Mouse (Mus musculus): ENCODE data around the gene Nbr1.
A peak's percentile ranks its signal among the peaks of the same experiment; 100 is the strongest.

Nbr1 gene

DNA sequence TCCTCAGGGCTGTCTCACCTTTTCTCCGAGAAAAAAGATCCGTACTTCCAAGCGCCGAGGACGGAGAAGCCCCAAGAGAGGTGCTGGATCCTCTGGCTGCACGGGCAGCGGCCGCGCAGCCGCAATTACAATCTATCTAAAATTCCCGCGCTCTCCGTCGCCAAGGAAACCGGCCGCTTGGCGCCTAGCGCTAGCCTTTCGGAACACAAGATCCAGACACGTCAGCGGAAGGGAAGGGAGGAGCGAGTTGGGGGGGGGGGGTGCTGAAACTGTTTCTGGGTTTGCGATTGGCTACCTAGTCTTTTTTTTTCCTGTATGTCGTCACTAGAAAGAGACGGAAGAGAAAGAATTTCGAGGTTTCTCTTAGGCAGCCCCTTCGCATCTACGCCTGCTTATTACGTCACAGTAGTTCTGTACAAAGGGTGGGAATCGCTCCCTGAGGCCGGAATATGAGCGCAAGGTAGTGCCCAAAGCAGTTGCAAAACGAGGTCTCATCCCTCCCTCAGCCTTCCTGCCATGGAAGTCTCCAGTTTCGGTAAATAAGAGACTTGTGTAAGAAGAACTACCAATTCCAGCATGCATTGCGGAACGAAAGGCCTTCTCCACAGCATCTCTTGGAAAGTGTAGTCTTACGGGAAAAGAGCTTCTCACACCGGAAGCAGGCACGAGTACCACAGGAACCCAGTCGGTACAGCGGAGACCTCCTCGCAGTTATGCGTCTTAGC, at the start of gene Nbr1, which contains the start of gene Brca1:
Nbr1 (plus strand) TSS at position 399 of the 725 bp plus-strand sequence.
Brca1 (minus strand) TSS at position 205 of the 725 bp plus-strand sequence.
- peak; percentile 96 to 97 for DNase-seq

DNA sequence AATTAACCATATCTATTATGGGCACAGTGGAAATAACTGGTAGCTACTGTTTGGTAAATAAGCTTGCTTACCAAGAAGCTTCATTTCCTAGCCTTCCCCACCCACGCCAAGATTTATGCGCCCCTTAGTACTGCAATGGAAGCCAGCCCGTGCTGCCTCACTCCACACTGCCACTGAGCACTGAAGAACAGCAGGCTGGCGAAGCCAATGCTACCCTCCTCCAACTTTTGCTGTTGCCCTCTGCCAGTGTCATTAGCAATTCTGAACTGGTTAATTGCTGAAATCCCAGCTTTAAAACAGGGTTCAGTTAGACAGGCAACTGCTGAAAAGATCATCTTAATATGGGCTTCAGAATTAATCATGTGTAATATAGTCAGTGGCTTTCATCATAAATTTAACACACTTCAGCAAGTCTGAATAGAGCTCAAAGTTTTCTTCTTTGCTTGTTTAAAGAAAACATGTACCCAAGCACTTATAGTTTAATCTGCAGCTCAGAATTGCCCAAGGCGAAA, 45.6 kb upstream of the Nbr1 start:
- peak in 1 of 2 experiments; percentile 13 for DNase-seq

DNA sequence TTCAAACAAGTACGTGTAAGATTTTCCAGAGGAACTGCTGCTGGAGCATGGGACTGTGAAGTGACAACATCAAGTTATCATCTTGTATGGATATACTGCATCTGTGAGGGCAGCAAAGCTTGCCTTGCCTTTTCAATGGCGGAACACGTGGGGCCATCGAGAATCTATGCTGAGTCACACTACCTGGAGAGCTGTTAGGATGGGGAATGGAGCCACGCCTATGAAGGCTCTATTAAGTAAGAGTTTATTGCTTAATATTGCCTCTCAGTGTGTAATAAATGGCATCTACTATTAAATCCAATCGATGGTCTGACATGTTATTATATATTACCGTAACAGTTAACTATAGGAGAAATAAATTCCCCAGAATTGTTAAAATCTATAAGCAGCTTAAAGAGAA, 44.9 kb upstream of the Nbr1 start:
- DNase-seq = no peak

DNA sequence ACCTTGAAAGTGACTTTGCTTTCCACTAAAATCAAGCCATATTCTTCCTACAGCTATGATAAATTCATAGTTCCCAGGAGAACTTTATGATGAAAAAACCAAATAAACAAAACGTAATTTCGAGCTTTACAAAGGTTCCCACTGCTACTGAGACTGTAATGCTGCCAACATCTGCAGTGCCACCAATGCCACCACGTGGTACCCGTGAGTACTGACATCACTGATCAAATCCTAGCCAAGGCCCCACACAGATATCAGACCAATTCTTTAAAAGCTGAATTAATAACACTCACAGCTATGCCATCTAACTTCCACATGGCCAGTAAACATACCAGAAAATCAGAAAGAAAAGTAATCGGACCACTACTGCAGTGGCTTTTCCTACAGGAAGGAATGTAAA, 33.0 kb upstream of the Nbr1 start:
- peak; percentile 55 for DNase-seq

DNA sequence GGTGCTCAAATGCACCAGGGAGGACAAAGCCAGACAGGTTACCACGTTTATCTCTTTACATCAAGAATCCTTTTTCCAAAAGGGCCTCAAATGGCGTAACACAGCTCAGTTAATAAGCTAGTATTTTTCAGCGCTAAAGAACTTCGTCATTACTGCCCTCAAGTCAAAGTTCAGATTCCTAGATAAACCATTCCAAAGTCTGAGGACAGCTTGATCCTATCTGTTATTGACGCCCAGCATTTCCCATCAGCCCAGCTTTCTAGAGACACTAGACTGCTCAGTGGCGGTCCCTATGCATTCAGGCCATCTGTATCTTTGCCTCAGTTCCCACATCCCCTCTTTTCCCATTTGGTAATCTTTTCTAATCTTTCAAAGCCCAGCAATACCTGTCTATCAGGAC, 32.6 kb upstream of the Nbr1 start:
- no peak for DNase-seq

DNA sequence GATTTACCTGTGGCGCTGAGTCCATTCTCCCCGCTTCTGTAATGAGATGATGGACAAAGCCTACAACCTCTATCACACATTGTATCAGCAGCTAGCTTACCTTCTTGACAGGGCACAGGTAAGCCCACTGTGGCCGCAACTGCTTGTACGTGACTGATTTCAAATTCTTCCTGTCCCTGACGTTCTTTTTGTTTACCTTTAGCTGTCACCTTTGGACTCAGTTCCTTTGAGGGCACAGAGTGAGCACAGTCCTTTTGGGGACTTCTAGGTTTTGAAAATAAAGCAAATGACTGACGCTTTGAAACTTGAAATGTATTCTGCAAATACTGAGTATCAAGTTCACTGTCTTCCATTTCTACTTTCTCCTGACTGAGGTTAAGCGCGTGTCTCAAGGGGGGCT, 27.5 kb upstream of the Nbr1 start:
- DNase-seq = peak in 1 of 2 experiments; percentile 8

DNA sequence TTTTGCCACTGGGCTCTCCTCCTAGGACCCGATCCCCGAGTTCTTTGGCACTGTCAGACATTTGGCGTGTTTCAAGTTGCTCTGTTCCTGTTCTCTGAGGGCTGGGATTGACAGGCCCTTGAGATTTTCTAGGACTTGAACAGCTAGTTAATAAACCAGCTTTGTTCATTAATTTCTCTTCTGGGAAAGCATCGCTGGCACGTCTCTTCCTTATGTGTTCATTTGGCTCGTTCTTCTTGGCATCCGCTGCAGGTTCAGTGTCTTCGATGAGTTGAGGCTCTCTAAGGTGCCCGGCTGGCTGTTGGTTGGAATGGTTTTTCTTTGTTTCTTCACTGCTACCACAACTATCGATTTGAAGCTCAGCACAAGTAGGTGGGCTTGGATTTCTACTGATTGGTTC, 26.9 kb upstream of the Nbr1 start:
- DNase-seq = peak; percentile 78 to 82

DNA sequence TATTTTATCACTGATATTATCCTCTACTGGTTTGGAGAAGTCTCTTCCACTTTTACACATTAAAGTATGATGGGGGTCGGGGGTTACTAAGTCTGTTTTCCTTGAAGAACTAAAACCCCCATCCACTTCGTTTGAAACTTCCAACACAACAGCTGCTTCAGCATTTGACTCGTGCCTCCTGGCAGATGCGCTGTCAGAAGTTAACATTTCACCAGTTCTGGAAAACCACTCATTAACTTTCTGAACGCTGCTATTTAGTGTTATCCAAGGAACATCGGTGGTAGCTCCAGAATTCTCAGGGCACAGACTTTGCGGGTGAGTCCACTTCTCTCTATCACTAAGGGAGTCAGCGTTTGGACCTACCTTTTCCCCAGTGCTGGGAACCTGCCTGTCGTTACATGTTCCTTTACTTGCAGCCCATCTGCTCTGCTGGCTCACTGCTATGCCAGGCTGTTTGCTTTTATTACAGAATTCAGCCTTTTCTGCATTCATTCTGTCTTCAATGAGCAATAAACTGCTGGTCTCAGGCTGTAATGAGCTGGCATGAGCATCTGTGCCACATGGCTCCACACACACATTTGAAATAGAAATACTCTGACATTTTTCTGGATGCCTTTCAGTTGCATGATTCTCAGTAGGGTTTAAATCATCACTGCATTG, 25.9 kb upstream of the Nbr1 start:
- peak; percentile 80 to 82 for DNase-seq

DNA sequence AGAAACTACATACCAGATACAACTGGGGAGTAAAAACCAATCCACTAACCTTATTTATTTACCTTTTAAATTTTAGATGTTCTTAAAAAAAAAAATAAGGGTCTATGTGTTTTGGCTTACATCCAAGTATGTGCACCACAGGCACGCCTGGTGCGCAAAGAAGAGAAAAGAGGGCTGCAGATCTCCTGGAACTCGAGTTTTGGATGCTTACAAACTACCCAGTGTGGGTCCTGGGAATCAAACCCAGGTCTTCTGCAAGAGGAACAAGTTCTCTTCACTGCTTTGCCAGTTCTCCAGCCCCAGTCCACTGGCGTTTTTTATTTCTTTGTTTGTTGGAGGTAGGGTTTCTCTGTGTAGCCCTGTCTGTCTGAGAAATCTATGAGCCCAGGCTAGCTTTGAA, 25.3 kb upstream of the Nbr1 start:
- DNase-seq = peak; percentile 55 to 57

DNA sequence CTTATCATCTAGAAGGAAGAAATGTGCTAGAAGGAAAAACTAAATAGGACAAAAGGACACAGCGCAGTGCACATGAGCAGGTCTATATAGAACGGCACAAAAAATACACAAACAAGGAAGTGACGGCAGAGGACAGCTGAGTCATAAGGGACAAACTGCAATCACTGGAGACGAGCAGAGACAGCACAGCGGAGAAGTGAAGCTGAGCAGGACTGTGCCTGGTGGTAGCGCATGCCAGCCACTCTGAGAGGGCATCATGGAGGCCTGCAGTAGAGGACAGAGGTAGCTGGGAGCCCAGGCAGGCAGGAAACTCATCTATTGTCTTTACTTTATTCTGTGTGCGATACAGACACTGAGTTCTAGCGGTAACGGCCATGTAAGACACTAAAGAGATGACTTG, 8.4 kb upstream of the Nbr1 start:
- no peak for DNase-seq

DNA sequence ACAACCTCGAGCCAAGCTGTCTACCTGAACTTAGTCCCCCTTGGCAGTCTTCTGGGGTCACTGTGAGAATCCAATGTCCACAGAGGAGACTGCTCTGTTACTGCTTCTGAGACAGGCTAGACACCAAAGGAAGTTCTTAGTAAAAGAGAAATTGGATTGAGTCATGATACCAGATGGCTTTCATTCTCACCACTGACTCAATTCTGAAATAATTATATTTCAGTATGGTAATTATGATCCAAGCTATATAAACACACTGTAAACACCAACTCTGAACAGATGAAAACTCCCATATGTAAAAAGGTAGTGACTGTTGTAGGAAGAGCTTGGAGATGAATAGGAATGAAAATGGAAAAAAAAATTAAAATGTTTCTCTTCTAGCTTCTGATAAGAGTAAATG, 7.8 kb upstream of the Nbr1 start:
- no peak for DNase-seq

DNA sequence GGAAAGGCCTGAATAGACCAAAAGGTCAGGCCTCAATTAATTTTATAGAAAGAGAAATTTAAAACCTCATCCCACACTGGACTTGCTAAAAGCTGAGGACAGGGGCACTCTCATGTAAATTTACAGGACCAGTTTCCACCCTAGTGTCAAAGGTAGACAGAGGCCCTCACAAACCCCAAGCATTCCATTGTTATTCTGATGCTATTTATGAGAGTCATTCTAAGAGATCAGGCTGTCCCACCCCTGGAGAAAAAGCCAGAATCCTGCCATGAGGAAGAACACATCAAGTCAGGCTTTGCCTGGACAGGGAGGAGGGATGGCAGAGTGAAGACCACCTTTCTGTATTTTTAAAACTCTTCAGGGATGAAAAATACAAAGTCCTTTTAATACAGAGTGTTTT, 3.4 kb upstream of the Nbr1 start:
- no peak for DNase-seq

DNA sequence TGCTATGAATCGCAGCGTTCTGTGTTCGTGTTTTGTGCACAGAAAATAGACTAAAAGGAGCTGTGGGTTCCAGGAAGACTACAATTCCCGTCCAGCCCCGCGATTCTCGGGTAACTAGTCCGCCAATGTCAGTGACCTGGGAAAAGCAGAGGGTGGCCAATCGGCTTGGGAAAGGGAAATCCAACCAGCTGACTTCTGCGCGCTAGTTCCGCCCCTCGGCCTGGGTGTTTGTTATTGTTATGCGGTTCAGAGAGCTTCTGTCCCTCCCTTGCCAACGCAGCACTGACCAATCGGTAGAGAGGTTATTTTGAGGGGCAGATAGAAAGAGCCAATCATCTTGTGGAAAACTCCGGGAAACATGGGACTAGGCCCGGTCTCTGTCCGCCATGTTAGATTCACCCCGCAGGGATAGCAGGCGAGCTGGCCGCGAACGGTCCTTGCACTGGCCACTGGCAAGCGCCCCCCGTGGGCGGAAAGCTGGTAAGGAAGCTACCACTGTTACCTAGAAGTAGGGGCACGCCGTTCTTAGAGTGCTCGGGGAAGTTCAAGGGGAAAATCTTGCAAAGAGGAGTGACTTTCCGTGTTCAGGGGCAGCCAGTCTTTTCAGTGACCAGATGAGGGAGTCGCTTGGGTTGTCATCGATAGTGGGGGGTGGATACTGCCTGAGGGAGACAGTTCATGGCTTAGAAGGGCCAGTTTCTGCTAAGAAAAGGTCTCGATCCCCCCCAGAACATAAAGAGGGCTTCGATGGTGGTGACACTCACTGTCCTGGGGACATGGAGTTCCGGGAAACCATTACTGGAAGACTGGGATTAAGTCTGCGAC, 739 bp downstream of the Nbr1 start:
- DNase-seq = peak; percentile 95 to 97

DNA sequence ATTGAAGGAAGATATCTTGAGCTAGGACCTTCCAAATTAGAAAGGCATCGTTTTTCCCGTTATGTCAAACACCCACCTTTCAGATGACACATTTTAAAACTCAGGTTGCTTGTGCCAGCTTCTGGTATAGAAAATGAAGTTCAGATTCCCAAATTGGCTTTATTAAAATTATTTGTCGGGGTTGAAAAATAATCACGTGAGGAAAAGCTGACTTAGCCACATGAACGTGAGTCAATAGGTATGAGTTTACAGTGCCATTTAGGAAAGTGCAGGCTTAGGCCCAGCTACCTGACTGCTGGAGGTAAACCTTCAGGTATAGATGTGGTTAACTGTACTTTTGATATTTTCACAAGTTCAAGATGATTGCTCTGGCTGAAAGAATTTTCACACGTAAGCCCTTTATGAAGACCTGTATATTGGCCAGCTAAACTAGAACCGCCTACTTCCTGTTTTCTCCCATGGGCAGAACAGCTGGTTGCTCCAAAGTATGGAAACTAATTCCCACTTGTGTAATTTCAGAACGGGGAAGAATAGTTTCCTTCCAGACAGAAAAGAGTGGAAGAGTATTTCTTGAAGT, 1.5 kb downstream of the Nbr1 start:
- peak in 1 of 2 experiments; percentile 22 for DNase-seq

DNA sequence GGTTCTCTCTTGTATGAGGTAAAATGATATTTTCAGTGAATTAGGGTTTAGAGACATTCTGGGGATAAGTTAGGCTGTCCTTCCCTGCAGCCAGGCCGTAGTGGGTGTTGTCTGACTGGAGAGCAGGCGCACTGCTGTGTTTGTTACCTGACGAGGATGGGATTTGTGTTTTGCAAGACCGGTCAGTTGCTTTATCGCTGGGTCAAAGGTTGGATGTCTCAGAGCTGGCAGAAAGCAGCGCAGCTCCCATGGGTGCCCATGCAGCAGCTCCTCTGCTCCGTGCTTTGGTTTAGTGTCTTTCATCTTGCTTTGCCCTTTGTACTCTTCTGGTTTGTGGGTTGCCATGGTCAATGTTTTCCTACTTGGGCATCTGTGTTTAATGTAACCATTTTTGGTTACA, 4.6 kb downstream of the Nbr1 start:
- DNase-seq = no peak

DNA sequence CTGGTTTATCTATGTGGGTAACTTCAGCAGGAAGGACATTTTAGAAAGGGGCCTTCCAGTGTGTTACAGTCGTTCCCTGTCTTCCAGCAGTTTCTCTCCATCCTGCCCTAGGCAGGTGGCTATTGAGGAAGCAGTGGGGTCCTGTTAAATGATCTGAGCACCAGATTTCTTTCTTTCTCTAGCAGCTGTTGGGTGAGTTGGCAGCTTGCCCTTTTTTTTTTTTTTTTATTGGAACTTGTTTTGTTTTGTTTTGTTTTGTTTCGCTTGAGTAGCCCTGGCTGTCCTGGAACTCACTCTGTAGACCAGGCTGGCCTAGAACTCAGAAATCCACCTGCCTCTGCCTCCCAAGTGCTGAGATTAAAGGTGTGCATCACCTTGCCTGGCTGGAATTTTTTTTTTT, 5.0 kb downstream of the Nbr1 start:
- no peak for DNase-seq

DNA sequence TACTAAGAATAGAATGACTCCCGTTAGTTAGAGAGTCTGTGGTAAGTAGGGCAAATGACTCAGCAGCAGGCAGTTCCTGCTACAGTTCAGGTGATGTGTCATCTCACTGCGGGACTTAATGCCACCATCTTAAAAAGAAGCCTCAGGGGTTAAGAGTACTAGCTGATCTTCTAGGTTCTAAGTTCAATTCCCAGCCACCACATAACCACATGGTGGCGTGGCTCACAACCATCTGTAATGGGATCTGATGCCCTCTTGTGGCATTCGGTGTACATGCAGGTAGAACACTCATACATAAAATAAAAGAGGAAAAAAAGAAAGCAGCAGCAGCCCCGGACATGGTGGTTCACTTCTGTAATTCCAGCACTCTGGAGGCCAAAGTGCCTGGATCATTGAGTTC, 10.4 kb downstream of the Nbr1 start:
- DNase-seq = peak; percentile 69 to 76

DNA sequence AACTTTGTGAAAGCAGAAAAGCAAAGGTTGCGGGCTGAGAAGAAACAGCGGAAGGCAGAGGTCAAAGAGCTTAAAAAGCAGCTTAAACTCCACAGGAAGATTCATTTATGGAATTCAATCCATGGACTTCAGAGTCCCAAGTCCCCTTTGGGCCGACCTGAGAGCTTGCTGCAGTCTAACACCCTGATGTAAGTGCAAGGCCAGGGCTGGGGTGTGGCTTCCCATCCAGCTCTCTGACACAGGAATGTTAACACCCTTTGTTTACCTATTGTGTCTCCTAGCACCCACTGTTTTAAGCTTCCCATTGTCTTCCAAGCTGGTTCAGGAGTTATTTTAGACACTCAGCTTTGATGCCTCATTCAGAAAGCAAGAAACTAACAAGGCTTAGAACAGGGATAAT, 16.5 kb downstream of the Nbr1 start:
- DNase-seq = no peak

DNA sequence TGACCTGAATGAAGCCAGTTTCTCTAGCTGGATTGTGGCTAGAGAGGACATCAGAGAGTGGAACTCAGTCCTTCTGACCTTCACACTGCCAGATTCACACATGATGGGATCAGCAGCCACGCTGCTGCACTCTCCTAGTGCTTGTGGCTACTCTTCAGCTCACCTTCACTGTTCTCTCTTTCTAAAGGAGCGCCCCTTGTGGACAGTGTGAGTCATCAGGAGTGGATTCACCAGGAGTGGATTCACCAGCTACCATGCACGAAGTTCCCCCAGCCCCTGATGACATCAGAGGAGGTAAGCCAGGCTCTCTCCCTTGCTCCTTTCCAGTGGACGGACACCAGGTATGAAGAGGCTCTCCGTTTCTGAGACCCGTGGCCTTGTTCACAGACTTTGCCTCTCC, 24.2 kb downstream of the Nbr1 start:
- DNase-seq = peak in 1 of 2 experiments; percentile 34

DNA sequence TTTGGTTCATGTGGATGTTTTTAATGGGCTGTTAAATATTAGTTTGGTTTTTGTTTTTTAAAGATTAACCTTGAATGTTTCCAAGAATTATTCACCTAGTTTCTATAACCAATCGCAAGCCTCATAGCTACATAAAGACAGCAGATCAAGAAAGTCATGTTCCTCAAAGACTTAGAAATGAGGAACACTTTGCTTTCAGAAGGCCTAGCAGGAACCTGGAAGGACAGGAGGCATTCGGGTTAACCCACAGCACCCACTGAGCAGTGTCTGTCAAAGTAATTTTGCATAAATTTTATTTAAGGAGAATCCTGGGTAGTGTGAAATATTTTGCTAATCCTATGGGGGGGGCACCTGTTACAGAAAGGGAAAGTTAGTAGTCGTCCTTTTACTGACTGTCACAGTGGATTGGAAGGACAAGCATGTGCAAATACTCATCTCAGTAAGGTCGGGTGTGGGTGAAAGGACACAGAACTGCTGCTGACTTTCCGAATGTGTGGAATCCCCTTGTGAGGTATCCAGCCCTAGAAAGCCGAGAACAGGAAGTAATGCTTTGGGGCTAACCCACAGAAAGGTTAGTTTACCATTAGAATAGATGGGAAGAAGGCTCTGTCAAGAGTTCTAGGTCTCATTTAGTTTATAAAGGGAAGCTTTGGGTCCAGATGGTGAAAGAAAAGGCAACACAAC, 29.3 kb downstream of the Nbr1 start:
- no peak for DNase-seq

DNA sequence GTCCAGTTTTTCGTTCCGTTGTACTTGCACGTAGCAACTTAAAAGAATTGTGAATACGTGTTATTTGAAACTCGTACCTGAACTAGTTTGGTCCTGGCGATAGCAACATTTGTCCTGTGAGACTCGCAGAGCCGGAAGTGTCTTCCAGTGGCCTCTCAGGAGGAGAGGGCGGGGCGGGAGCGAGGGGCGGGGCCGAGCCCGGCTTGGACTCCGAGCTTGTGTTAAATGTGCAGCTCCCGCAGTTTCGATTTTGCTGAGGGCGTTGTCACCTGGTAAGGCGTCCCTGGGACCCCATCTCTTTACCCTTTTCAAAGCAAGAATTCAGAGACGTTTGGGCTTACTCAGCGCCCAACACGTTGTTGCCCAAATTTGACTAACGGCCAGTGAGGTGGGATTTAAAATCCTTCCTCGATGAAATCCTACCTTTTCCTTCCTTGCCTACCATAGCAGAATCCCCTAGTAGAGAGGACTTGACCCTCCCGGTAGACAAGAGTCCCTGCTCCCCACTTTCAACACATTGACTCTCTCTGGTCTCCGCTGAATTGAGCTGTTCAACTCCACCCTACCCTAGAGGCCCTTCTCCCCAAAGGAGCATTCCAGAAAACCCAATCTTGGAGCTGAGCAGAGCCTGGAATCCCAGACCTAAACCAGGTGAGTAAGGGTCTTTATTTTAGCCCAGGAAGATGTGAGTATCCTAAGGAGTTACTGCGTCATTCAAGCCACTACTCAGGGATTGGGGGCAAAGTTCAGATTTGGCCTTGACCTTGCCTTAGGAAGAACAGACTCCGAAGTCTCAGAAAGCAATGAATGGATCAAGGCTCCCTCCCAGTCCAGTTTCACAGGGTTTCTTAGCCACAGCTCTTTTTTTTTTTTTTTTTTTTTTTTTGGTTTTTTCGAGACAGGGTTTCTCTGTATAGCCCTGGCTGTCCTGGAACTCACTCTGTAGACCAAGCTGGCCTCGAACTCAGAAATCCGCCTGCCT, 30.4 kb downstream of the Nbr1 start, which contains the start of gene Tmem106a:
Tmem106a (plus strand) TSS at position 189 of the 982 bp plus-strand sequence.
- DNase-seq = peak; percentile 45 to 58
